Mouse (Mus musculus) common myeloid progenitor, adult 5-6 weeks (primary cell): Measurements from ENCODE around the gene Rfk. TPM values are rescaled to one million over a fixed set of nuclear protein-coding genes. Genes with fewer than 3 reads are reported as not detected.
A peak's percentile ranks its signal among the peaks of the same experiment; 100 is the strongest.

Experiments used
- ATAC-seq: replicated peaks from 2 replicates; pipeline ENCODE4 v1.8.0; 2016; ENCODE audit warnings: low read depth, mild to moderate bottlenecking, moderate TSS enrichment, inconsistent platforms; ENCODE audit not compliant: poor library complexity, severe bottlenecking
- total RNA-seq: library from RNA; stranded (forward); fragments of 200-1000, 187-1606 nt; gene quantifications from 2 replicates; pipeline ENCODE4 v1.2.3, GENCODE M21; 2017

Gene Rfk
- total RNA-seq, 1 experiment from 2014 or later: 30.9 TPM

GRCm38 (mm10) chr19:17380549-17380948 is 13.3 kb upstream of the Rfk start:
- 0 out of 2 replicates have a peak, but pooled peaks have one; percentile 36 for ATAC-seq

GRCm38 (mm10) chr19:17382807-17383397 is 10.9 kb upstream of the Rfk start:
- 0 out of 2 replicates have a peak, but pooled peaks have one; percentile 34 for ATAC-seq

- ATAC-seq: peak; percentile 39; the same call in 1 of the 2 replicates
These were observed 8.8 kb upstream of the Rfk start for GRCm38 (mm10) chr19:17385022-17385421.

GRCm38 (mm10) chr19:17385426-17385825 is 8.4 kb upstream of the Rfk start:
- ATAC-seq: no peak

- no peak for ATAC-seq
These were observed 7.4 kb upstream of the Rfk start for GRCm38 (mm10) chr19:17386424-17386823.

- peak; percentile 48 for ATAC-seq
These were observed 5.4 kb upstream of the Rfk start for GRCm38 (mm10) chr19:17388404-17388803.

GRCm38 (mm10) chr19:17392866-17393265 is 977 bp upstream of the Rfk start:
- ATAC-seq: no peak

GRCm38 (mm10) chr19:17396802-17397201 is 3.0 kb downstream of the Rfk start:
- no peak for ATAC-seq

- ATAC-seq: no peak
These were observed 4.1 kb downstream of the Rfk start for GRCm38 (mm10) chr19:17397922-17398321.

GRCm38 (mm10) chr19:17399965-17400364 is 6.1 kb downstream of the Rfk start:
- no peak for ATAC-seq

GRCm38 (mm10) chr19:17400571-17400970 is 6.7 kb downstream of the Rfk start:
- ATAC-seq: no peak

GRCm38 (mm10) chr19:17403175-17403574 is 9.3 kb downstream of the Rfk start:
- ATAC-seq: no peak

GRCm38 (mm10) chr19:17406823-17407222 is 13.0 kb downstream of the Rfk start:
- no peak for ATAC-seq

GRCm38 (mm10) chr19:17408591-17408990 is 14.7 kb downstream of the Rfk start:
- ATAC-seq: no peak

- no peak for ATAC-seq
These were observed 15.5 kb downstream of the Rfk start for GRCm38 (mm10) chr19:17409351-17409750.

- ATAC-seq: no peak
These were observed 16.7 kb downstream of the Rfk start for GRCm38 (mm10) chr19:17410465-17411065.

GRCm38 (mm10) chr19:17412915-17413459 is 19.1 kb downstream of the Rfk start:
- ATAC-seq: no peak

GRCm38 (mm10) chr19:17417855-17418254 is 24.0 kb downstream of the Rfk start:
- ATAC-seq: no peak

GRCm38 (mm10) chr19:17423306-17423705 is 29.5 kb downstream of the Rfk start:
- no peak for ATAC-seq

GRCm38 (mm10) chr19:17427824-17428560 is 34.1 kb downstream of the Rfk start:
- no peak for ATAC-seq

GRCm38 (mm10) chr19:17428561-17428914 is 34.7 kb downstream of the Rfk start:
- ATAC-seq: no peak
